Mouse (Mus musculus) ES-E14 (cell line): Measurements from ENCODE around the gene Rab40c. TPM values are rescaled to one million over a fixed set of nuclear protein-coding genes. Genes with fewer than 3 reads are reported as not detected.

ENCODE experiments used
- DNase-seq: peaks from one replicate; pipeline ENCODE4 v3.0.0-alpha.2; 2013; ENCODE audit warnings: low read depth, low spot score
- H3K27ac ChIP-seq: 2 replicates; pipeline ENCODE4 v1.5.1; 2012; ENCODE audit warnings: low read depth, mild to moderate bottlenecking, low read length, moderate library complexity, mixed read lengths; ENCODE audit not compliant: poor library complexity, insufficient read depth, severe bottlenecking
- H3K36me3 ChIP-seq: 2 replicates; pipeline ENCODE4 v1.6.1; 2012; ENCODE audit warnings: mild to moderate bottlenecking, low read length, moderate library complexity, mixed read lengths; ENCODE audit not compliant: control insufficient read depth, poor library complexity, insufficient read depth, severe bottlenecking
- H3K4me1 ChIP-seq, 2 experiments: fragments of 150-350 bp in 1 of 2; sonication (generic) in 1 of 2; 2 replicates each; pipeline ENCODE4 v1.6.1; 2012; ENCODE audit warnings: low read length in 2 of 2, mild to moderate bottlenecking in 1 of 2, mixed read lengths in 1 of 2; ENCODE audit not compliant: control insufficient read depth in 2 of 2, insufficient read depth in 2 of 2, poor library complexity in 1 of 2
- H3K4me3 ChIP-seq, 2 experiments: fragments of 150-350 bp in 1 of 2; sonication (generic) in 1 of 2; 2 replicates each; pipeline ENCODE4 v1.5.1; 2012; ENCODE audit warnings: low read length in 2 of 2, low read depth in 1 of 2, mild to moderate bottlenecking in 1 of 2, mixed read lengths in 1 of 2; ENCODE audit not compliant: insufficient read depth in 1 of 2, poor library complexity in 1 of 2, severe bottlenecking in 1 of 2
- H3K9ac ChIP-seq: 2 replicates; pipeline ENCODE4 v1.6.1; 2012; ENCODE audit warnings: low read depth, mild to moderate bottlenecking, low read length, mixed read lengths; ENCODE audit not compliant: poor library complexity, insufficient read depth, severe bottlenecking
- H3K9me3 ChIP-seq: fragments of 150-350 bp; sonication (generic); 2 replicates; pipeline ENCODE4 v1.6.1; 2012; ENCODE audit warnings: low read depth, mild to moderate bottlenecking, low read length; ENCODE audit not compliant: control insufficient read depth, insufficient read depth
- CHD2 ChIP-seq: IDR thresholded peaks from 2 replicates; pipeline ENCODE4 v1.6.1; 2014; ENCODE audit warnings: mild to moderate bottlenecking, low read depth, low read length, inconsistent platforms
- HCFC1 ChIP-seq: IDR thresholded peaks from 2 replicates; pipeline ENCODE4 v1.6.1; 2012; ENCODE audit warnings: low read length, inconsistent platforms, borderline replicate concordance; ENCODE audit not compliant: insufficient read depth
- MAFK ChIP-seq: IDR thresholded peaks from 2 replicates; pipeline ENCODE4 v1.6.1; 2014; ENCODE audit warnings: mild to moderate bottlenecking, low read depth, low read length, inconsistent platforms; ENCODE audit not compliant: insufficient read depth
- ZC3H11A ChIP-seq: IDR thresholded peaks from 2 replicates; pipeline ENCODE4 v1.6.1; 2012; ENCODE audit warnings: low read depth, mild to moderate bottlenecking, inconsistent platforms, low read length, borderline replicate concordance
- ZNF384 ChIP-seq: IDR thresholded peaks from 2 replicates; pipeline ENCODE4 v1.6.1; 2012; ENCODE audit warnings: low read depth, low read length, inconsistent platforms
- in situ Hi-C, 2 experiments: fragments of 600-800 bp; cut with MboI; formaldehyde crosslinking; loops; one replicate each; pipeline ENCODE4 v1.15.1; 2025; ENCODE audit warnings: low sequenced_read_pairs in 2 of 2, inconsistent platforms in 1 of 2; ENCODE audit not compliant: unreplicated experiment in 2 of 2
- total RNA-seq: library from RNA; depleted of rRNA; stranded (reverse); fragments of 300-350 nt; gene quantifications from 2 replicates; pipeline ENCODE4 v1.2.3, GENCODE M21; 2012; rRNA removed

Rab40c gene
- total RNA-seq, result 14.6 and 15.7 TPM in 2 replicates

DNA sequence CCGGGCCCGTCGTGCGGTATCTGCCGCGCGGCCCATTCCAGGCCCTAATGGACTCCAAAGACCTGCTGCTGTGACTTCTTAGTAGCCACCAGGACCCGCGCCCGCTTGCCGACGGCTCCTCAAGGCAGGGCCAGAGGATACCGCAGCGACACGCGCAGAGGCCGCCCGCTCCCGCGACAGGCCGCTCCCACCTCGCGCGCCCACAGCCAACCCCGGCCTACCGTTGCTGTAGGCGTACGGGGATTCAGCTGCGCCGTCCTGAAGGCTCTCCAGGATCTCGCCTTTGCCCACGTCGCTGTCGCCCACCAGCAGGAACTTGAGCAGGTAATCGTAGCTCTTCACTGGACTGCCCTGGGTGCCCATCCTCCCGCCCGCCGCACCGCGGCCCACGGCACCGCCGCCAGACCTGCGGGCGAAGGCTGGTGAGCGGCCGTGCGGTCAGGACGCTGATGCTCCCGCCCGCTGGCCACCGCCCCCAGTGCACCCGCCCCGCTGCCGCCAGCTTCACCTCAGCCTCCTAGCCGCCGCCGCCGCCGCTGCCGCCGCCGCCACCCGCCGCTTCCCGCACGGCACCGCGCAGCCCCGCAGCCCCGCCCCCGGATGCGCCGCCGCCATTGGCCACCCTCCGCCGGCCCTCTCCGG lies at the start of gene Rab40c:
TSS of gene Rab40c (minus strand) at position 584 of the 642 bp plus-strand sequence.
- Histone ChIP-seq H3K9ac (peak within 1 kb of the TSS; percentile 92), H3K9me3 (no peaks in the 10 kb centered on the region), H3K4me1 (peaks cover 0 to 3% of the 10 kb centered on the region in 2 experiments; a peak in 1 of 4 replicates), H3K27ac (peak within 1 kb of the TSS; percentile 73), H3K36me3 (peaks cover 1% of the 10 kb centered on the region; the same call in 1 of the 2 replicates), H3K4me3 (peak within 1 kb of the TSS; percentile 95 to 97)
- DNase-seq, result no peak
- in situ Hi-C loops, result no loop called here
- TF ChIP-seq HCFC1 (no peak; the same call in 1 of the 2 replicates), ZNF384 (no peak), CHD2 (no peak), MAFK (no peak), ZC3H11A (no peak)

DNA sequence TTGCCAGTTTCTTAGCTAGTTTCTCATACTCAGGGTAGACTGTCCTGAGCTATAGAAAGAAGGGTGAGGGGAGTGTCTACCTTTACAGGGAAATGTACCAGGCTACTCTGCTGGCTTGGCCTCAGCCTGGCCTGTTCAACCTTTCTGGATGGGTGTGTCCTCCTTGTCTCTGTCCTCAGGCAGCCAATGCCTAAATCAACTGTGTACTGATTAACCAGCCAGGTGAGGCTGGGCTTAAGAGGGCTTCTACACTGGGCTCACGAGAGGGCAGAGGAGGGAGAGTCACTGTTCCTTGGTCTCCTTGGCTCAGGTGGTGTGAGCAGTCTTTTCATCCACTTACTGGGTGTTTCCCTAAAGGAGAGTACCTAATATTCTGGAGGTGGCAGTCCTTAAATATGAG lies 48.6 kb upstream of the Rab40c start:
- no peak overlapping the region for H3K4me3 ChIP-seq
- DNase-seq, result no peak
- H3K4me1 ChIP-seq, result no peaks in the 10 kb centered on the region
- TF ChIP-seq ZNF384, result no peak
- TF ChIP-seq CHD2, result no peak
- no peak for TF ChIP-seq ZC3H11A
- no peak for TF ChIP-seq HCFC1
- no peak for TF ChIP-seq MAFK
- no peak overlapping the region for H3K27ac ChIP-seq
- in situ Hi-C loops, result no loop called here
- H3K9me3 ChIP-seq, result no peaks in the 10 kb centered on the region
- H3K36me3 ChIP-seq, result 0 out of 2 replicates have a peak, but pooled peaks cover 1% of the 10 kb centered on the region
- H3K9ac ChIP-seq, result no peak overlapping the region

GRCm38 (mm10) chr17:25967652-25968051 lies 48.1 kb upstream of the Rab40c start:
- no peaks in the 10 kb centered on the region for H3K4me1 ChIP-seq
- DNase-seq, result no peak
- no peaks in the 10 kb centered on the region for H3K9me3 ChIP-seq
- H3K27ac ChIP-seq, result no peak overlapping the region
- H3K9ac ChIP-seq, result no peak overlapping the region
- TF ChIP-seq CHD2 (no peak), HCFC1 (no peak), MAFK (no peak), ZC3H11A (no peak), ZNF384 (no peak)
- in situ Hi-C loops, result no loop called here
- no peak overlapping the region for H3K4me3 ChIP-seq
- H3K36me3 ChIP-seq, result 0 out of 2 replicates have a peak, but pooled peaks cover 1% of the 10 kb centered on the region

DNA sequence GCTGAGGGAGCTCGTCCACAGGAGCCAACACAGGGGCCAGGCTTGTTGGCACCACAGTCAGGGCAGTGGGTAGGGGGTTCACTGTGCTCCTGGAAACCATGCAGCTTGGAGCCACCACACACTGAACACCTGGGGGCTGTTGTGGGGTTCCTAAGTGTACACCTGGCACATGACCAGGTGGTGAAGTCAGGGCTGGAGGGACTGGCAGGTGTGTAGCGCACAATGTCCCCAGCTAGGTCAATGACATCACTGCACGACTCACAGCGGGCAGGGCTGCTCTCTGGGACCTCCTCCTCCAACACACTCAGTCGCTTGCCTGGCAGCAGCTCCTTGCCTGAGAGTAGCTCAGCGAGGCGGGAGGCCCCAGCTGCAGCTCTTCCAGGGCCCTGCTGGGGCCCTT lies 44.7 kb upstream of the Rab40c start:
- in situ Hi-C loops, result no loop called here
- H3K4me1 ChIP-seq, result no peaks in the 10 kb centered on the region
- no peak overlapping the region for H3K27ac ChIP-seq
- H3K36me3 ChIP-seq, result peaks cover 5% of the 10 kb centered on the region; the same call in 1 of the 2 replicates
- H3K9ac ChIP-seq, result no peak overlapping the region
- H3K9me3 ChIP-seq, result no peaks in the 10 kb centered on the region
- TF ChIP-seq HCFC1 (no peak), ZC3H11A (no peak), CHD2 (no peak), ZNF384 (no peak), MAFK (no peak)
- no peak for DNase-seq
- H3K4me3 ChIP-seq, result no peak overlapping the region
